Mouse (Mus musculus): ENCODE data around the gene Pex6. TPM values are rescaled to one million over a fixed set of nuclear protein-coding genes. Genes with fewer than 3 reads are reported as not detected.

The Pex6 gene
- polyA plus RNA-seq, 1 experiment from 2014 or later: 10.4 TPM

GRCm38 (mm10) chr17:46772404-46773277 is 61.4 kb downstream of the Pex6 start, which contains the start of gene 2310039H08Rik:
TSS of gene 2310039H08Rik (plus strand) at chr17:46772635.
- peak within 1 kb of the TSS; percentile 73 for H3K4me2 ChIP-seq (ENCODE audit: low read depth, low read length)
- H3K36me3 ChIP-seq (ENCODE audit: control insufficient read depth, insufficient read depth): peaks cover 19% of the 10 kb centered on the region
- H3K27me3 ChIP-seq (ENCODE audit: control insufficient read depth, insufficient read depth, low read depth, low read length): no peaks in the 10 kb centered on the region
- ATAC-seq (ENCODE audit: low read depth): peak; percentile 84
- no peaks in the 10 kb centered on the region for H3K9me3 ChIP-seq (replicated peaks; ENCODE audit: control insufficient read depth, low read length)
- peak within 1 kb of the TSS; percentile 85 for H3K9ac ChIP-seq (ENCODE audit: low read depth, low read length)
- peak within 1 kb of the TSS; percentile 88 for H3K4me3 ChIP-seq (ENCODE audit: low read depth, low read length)
- peak within 1 kb of the TSS; percentile 85 for H3K27ac ChIP-seq (ENCODE audit: low read length)
- peaks cover 24% of the 10 kb centered on the region for H3K4me1 ChIP-seq (ENCODE audit: control insufficient read depth, low read depth, low read length)
- WGBS (ENCODE audit: insufficient replicate concordance): under 1% methylated on average over 50 of the region's 50 CpGs

GRCm38 (mm10) chr17:46773278-46774130 is 62.2 kb downstream of the Pex6 start:
- Histone ChIP-seq H3K4me2 (ENCODE audit: low read depth, low read length) (peak overlapping the region; percentile 73), H3K27me3 (ENCODE audit: control insufficient read depth, insufficient read depth, low read depth, low read length) (no peaks in the 10 kb centered on the region), H3K9me3 (replicated peaks; ENCODE audit: control insufficient read depth, low read length) (no peaks in the 10 kb centered on the region), H3K9ac (ENCODE audit: low read depth, low read length) (peak overlapping the region; percentile 85), H3K27ac (ENCODE audit: low read length) (peak overlapping the region; percentile 85), H3K4me3 (ENCODE audit: low read depth, low read length) (peak overlapping the region; percentile 88), H3K4me1 (ENCODE audit: control insufficient read depth, low read depth, low read length) (peaks cover 21% of the 10 kb centered on the region), H3K36me3 (ENCODE audit: control insufficient read depth, insufficient read depth) (peaks cover 25% of the 10 kb centered on the region)
- ATAC-seq (ENCODE audit: low read depth): peak; percentile 10; the same call in 1 of the 2 replicates
- WGBS (ENCODE audit: insufficient replicate concordance): 6% methylated on average over 19 of the region's 20 CpGs

- Histone ChIP-seq H3K9me3 (replicated peaks; ENCODE audit: control insufficient read depth, low read length) (no peaks in the 10 kb centered on the region), H3K4me3 (ENCODE audit: low read depth, low read length) (peak overlapping the region; percentile 88; the same call in 1 of the 2 replicates), H3K9ac (ENCODE audit: low read depth, low read length) (peak overlapping the region; percentile 16; the same call in 1 of the 2 replicates), H3K4me2 (ENCODE audit: low read depth, low read length) (peak overlapping the region; percentile 73; the same call in 1 of the 2 replicates), H3K36me3 (ENCODE audit: control insufficient read depth, insufficient read depth) (peaks cover 30% of the 10 kb centered on the region), H3K4me1 (ENCODE audit: control insufficient read depth, low read depth, low read length) (peaks cover 21% of the 10 kb centered on the region), H3K27ac (ENCODE audit: low read length) (no peak overlapping the region; the same call in 1 of the 2 replicates), H3K27me3 (ENCODE audit: control insufficient read depth, insufficient read depth, low read depth, low read length) (no peaks in the 10 kb centered on the region)
- WGBS (ENCODE audit: insufficient replicate concordance): 46% methylated on average over 2 of the region's 2 CpGs
- ATAC-seq (ENCODE audit: low read depth): no peak
These were observed 62.8 kb downstream of the Pex6 start for GRCm38 (mm10) chr17:46774131-46774472.

- Histone ChIP-seq H3K9me3 (replicated peaks; ENCODE audit: control insufficient read depth, low read length) (no peaks in the 10 kb centered on the region), H3K27me3 (ENCODE audit: control insufficient read depth, insufficient read depth, low read depth, low read length) (no peaks in the 10 kb centered on the region), H3K4me2 (ENCODE audit: low read depth, low read length) (no peak overlapping the region), H3K36me3 (ENCODE audit: control insufficient read depth, insufficient read depth) (peaks cover 39% of the 10 kb centered on the region), H3K9ac (ENCODE audit: low read depth, low read length) (no peak overlapping the region), H3K27ac (ENCODE audit: low read length) (no peak overlapping the region), H3K4me3 (ENCODE audit: low read depth, low read length) (no peak overlapping the region), H3K4me1 (ENCODE audit: control insufficient read depth, low read depth, low read length) (peaks cover 21% of the 10 kb centered on the region)
- no peak for ATAC-seq (ENCODE audit: low read depth)
- WGBS (ENCODE audit: insufficient replicate concordance): 92% methylated on average over 9 of the region's 9 CpGs
These were observed 63.8 kb downstream of the Pex6 start for GRCm38 (mm10) chr17:46775070-46775469.

Other genes with a start within 250 kb of the Pex6 start
- gene Ttbk1, start 223.8 kb upstream of the Pex6 start, polyA plus RNA-seq (2015; fragmentation: Nextera tagmentation; extraction: Ambion mirVana): not detected in 2 replicates
- gene Dnph1, start 214.8 kb upstream of the Pex6 start, polyA plus RNA-seq (2015; fragmentation: Nextera tagmentation; extraction: Ambion mirVana): 12.7 and 15.6 TPM in 2 replicates
- gene Cul9, start 165.1 kb upstream of the Pex6 start, polyA plus RNA-seq (2015; fragmentation: Nextera tagmentation; extraction: Ambion mirVana): 0.60 and 0.76 TPM in 2 replicates
- 1.8 and 2.0 TPM in 2 replicates for gene Srf, start 155.3 kb upstream of the Pex6 start, polyA plus RNA-seq (2015; fragmentation: Nextera tagmentation; extraction: Ambion mirVana)
- 8.4 and 9.4 TPM in 2 replicates for gene Ptk7, start 82.0 kb upstream of the Pex6 start, polyA plus RNA-seq (2015; fragmentation: Nextera tagmentation; extraction: Ambion mirVana)
- gene Klc4, start 65.4 kb upstream of the Pex6 start, polyA plus RNA-seq (2015; fragmentation: Nextera tagmentation; extraction: Ambion mirVana): 10.0 and 12.2 TPM in 2 replicates
- 58.1 and 67.0 TPM in 2 replicates for gene Mrpl2, start 65.2 kb upstream of the Pex6 start, polyA plus RNA-seq (2015; fragmentation: Nextera tagmentation; extraction: Ambion mirVana)
- 10.7 and 11.6 TPM in 2 replicates for gene Cul7, start 61.1 kb upstream of the Pex6 start, polyA plus RNA-seq (2015; fragmentation: Nextera tagmentation; extraction: Ambion mirVana)
- gene Rrp36, start 37.1 kb upstream of the Pex6 start, polyA plus RNA-seq (2015; fragmentation: Nextera tagmentation; extraction: Ambion mirVana): 17.4 and 18.9 TPM in 2 replicates
- 50.1 and 50.6 TPM in 2 replicates for gene Mea1, start 32.7 kb upstream of the Pex6 start, polyA plus RNA-seq (2015; fragmentation: Nextera tagmentation; extraction: Ambion mirVana)
- 51.6 and 52.0 TPM in 2 replicates for gene Klhdc3, start 30.5 kb upstream of the Pex6 start, polyA plus RNA-seq (2015; fragmentation: Nextera tagmentation; extraction: Ambion mirVana)
- gene Ppp2r5d, start 6.4 kb upstream of the Pex6 start, polyA plus RNA-seq (2015; fragmentation: Nextera tagmentation; extraction: Ambion mirVana): 25.5 and 28.7 TPM in 2 replicates
- 112 and 152 TPM in 2 replicates for gene Gnmt, start 17.7 kb downstream of the Pex6 start, polyA plus RNA-seq (2015; fragmentation: Nextera tagmentation; extraction: Ambion mirVana)
- 24.7 TPM in 2 replicates for gene Cnpy3, start 40.8 kb downstream of the Pex6 start, polyA plus RNA-seq (2015; fragmentation: Nextera tagmentation; extraction: Ambion mirVana)
- gene Ptcra, start 52.2 kb downstream of the Pex6 start, polyA plus RNA-seq (2015; fragmentation: Nextera tagmentation; extraction: Ambion mirVana): 0.13 and 0.16 TPM in 2 replicates
- gene 2310039H08Rik, start 61.2 kb downstream of the Pex6 start, polyA plus RNA-seq (2015; fragmentation: Nextera tagmentation; extraction: Ambion mirVana): 56.1 and 56.6 TPM in 2 replicates
- gene Rpl7l1, start 71.2 kb downstream of the Pex6 start, polyA plus RNA-seq (2015; fragmentation: Nextera tagmentation; extraction: Ambion mirVana): 68.9 and 72.2 TPM in 2 replicates
- gene Bicral, start 147.0 kb downstream of the Pex6 start, polyA plus RNA-seq (2015; fragmentation: Nextera tagmentation; extraction: Ambion mirVana): 2.4 and 2.5 TPM in 2 replicates
- gene Tbcc, start 179.2 kb downstream of the Pex6 start, polyA plus RNA-seq (2015; fragmentation: Nextera tagmentation; extraction: Ambion mirVana): 15.5 and 16.3 TPM in 2 replicates
- gene Prph2, start 199.0 kb downstream of the Pex6 start, polyA plus RNA-seq (2015; fragmentation: Nextera tagmentation; extraction: Ambion mirVana): not detected in 2 replicates

All from liver, embryonic 16.5 days (tissue).